Mouse (Mus musculus): ENCODE measurements around the gene Sobp. TPM values are rescaled to one million over a fixed set of nuclear protein-coding genes. Genes with fewer than 3 reads are reported as not detected.
A peak's percentile ranks its signal among the peaks of the same experiment; 100 is the strongest.

The Sobp gene
- not detected for polyA plus RNA-seq (2017; shearing (Covaris generic))

DNA sequence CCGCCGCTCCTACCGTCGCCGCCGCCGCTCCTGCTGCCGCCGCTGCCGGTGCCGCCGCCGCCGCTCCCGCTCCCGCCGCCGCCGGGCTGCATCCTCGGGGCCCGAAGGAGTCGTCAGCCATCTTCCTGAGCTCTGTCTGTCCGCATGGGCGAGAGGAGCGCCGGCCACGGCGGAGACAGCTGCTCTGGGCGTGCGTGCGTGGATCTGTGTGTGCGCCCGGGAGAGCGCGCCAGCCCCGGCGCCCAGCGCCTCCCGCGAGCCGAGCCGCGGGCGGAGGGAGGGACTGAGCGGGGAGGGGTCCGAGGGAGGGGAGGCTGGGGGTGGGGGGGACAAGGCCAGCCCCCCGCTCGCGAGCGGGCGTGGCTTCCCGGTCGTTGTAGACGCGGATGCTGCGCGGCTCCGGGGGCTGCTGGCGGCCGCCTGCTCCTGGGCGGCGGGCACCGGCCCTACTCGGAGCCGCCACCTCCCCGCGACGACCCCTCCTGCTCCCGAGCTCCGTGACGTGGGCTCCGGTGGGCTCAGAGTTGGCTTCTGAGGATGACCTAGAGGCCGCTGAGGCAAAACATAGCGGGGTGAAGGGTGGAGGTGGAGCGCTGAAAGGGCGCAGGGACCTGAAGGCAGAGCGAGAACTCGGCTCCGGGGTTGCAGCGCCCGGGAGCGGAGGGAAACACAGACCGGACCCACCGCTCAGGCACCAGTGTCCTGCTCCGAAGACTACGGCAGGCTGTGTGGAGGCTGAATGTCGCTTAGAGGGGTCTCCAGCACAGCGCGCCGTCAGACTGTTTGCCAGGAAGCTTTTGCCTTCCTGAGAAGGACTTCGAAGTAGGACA, at the start of gene Sobp, which contains the start of gene 9030612E09Rik:
Gene Sobp, minus strand, starts transcription at position 205 of the 830 bp plus-strand sequence.
Gene 9030612E09Rik, plus strand, starts transcription at position 379 of the 830 bp plus-strand sequence.
- ATAC-seq: no peak

DNA sequence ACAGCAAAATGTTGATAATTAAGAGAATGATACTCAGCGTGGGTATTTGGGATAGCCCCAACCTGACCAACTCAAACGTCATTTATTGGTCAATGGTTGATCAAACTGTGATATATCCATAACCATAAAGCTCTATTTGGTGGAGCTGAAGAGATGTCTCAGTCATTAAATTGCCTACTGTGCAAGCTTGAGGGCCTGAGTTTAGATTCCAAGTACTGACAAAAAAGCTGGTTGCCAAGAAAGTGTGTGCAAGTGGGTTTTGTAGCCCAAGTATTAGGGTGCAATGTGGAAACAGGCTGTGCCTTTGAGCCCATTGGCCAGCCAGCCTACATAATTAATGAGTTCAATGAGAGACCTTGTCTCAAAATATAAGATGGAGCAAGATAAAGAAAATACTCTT, 49.1 kb upstream of the Sobp start:
- ATAC-seq: no peak

- peak; percentile 34 for ATAC-seq
Measured at GRCm38 (mm10) chr10:43221659-43222058, 47.3 kb upstream of the Sobp start.

DNA sequence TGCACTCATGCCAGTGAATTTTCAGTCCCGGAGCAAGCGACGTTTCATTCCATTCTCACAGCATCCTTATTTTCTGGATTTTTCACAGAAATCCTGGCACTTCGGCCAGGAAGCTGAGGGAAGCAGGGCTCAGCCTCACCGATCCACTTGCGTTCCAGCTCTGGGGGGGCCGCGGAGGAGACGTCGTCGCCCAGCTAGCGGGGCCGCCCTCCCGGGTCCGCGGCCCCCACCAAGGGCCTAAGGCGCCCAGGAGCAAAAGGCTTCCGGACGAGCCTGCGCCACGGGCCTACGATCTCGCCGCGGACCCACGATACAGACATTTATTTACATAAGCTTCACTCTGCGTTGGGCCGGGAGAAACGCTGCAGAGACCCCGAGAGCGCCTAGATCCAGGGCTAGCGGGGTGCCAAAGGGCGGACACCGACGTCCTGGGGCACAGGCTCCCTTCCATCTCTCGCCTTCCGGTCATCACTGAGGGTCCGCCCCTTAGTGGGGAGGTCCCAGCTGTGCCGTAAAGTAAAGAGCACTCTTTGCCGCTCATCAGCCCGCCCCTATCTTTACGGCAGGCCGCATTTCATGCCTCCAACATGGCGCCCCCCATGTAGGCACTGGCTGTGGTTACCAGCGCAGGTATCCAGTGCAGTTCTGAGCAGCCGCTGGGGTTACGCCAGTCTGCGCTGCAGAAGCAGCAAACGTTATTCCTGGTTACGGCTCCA, 46.7 kb upstream of the Sobp start, which contains the start of gene Pdss2:
Gene Pdss2, plus strand, starts transcription at position 577 of the 716 bp plus-strand sequence.
- peak; percentile 94 for ATAC-seq

DNA sequence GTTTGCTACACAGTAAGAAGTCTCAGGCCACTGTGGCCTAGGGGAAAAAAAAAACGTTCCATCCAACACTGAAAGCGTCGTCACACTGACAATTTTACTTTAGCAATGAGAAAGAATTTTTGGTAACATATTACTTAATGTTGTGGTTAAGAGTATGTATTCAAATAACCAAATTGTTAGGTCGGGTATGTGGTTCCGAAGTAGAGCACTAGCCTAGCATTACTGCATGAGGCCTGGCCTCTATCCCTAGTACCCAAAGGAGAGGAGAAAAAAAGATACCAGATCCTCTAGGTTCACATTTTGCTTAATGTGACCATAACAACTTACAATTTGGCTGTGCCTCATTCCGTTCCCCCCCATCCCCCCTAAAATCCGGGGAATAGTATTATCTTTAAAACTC, 46.1 kb upstream of the Sobp start:
- no peak for ATAC-seq

- no peak for ATAC-seq
Measured at GRCm38 (mm10) chr10:43217361-43217900, 43.1 kb upstream of the Sobp start.

DNA sequence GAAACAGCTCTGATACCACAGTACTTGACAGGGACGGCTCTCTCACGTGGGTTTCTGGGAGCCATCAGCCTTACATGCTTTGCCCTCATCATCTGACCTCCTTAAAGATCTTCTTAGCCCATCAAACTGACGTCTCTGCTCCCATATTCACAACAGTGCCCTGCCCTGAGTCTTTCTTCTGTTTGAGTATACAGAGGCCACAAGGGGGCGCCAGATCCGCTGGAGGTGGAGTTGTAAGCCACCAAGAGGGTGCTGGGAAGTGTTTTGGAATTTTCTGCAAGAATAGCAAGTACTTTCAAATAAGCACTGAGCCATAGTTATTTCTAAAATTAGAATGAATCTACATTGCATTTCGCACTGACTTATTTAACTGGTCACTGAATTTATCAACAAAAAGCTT, 37.5 kb upstream of the Sobp start:
- no peak for ATAC-seq

DNA sequence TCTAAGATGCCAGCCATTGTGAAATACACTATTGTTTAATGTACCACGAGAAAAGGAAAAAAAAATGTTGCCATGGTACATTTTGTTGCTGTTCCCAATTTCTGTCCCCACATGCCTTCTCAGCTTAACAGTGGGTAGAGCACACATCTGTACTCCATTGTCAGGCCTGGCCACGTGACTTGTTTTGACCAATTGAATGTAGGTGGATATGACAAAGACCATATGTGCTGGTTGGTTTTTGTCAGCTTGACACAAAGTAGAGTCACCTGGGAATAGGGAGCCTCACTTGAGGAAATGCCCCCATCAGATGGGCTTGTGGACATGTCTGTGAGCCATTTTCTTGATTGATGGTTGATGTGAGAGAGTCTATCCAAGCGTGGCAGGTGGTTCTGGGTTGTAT, 29.5 kb upstream of the Sobp start:
- no peak for ATAC-seq

DNA sequence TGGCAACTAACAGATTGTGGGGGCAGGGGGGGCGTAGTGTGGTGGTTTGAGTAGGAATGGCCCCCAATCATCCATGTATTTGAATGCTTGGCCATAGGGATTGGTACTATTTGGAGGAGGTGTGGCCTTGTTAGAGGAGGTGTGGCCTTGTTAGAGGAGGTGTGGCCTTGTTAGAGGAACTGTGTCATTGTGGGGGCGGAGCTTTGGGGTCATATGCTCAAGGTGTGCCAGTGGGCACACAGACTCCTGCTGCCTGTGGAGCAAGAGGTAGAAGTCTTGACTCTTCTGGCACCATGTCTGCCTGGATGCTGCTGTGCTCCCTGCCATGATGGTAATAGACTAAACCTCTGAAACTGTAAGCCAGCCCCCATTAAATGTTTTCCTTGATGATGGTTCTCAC, 25.9 kb upstream of the Sobp start:
- no peak for ATAC-seq

DNA sequence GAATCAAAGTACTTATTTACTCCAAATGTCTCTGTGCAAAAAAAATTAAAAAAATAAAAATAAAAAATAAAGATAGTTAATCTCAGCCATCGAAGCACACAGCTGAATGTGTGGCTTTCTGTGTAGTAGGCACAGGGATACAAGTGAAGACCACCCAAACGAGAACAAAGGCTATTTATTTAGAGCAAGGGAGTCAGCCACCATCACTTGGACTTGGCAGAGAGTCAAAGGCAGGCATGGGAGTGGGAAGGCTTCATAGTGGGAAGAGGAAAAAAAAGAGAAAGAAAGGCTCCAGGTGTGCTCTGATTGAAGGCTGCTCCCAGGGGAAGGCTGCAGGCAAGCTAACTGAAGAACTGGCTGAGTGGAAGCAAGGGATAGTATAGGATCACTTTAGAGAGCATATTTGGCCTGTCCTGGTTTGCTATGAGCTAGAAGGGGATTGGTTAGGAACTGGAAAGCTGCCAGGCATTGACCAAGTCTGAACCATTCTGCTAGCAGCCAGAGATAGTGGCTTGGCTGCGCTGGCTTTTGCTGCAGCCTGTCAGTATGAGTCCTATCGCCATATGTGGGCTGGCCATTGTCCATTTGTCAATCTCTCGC, 6.1 kb upstream of the Sobp start:
- ATAC-seq: no peak

DNA sequence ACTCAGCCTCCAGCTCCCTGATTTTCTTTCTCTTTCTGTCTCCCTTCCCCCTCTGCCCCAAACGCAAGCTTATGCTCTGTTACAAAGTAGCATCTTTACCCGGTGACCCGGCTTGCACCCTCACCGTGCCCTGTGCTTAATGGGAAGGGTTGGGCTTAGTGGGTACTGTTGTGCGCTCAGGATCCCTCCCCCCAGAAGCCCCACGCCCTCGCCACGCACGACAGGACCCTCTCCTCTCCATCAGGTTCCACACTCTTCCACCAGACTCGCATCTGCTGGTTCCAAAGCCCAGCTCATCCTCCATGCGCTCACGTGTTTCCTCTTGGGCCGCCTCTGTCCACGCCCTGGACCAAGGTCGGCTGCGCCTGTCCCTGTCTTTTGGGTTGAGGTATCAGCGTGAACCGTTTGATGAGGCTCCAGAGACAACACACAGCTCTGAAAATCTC, 849 bp upstream of the Sobp start:
- ATAC-seq: no peak

- ATAC-seq: no peak
Measured at GRCm38 (mm10) chr10:43173828-43174325, 453 bp downstream of the Sobp start.

- no peak for ATAC-seq
Measured at GRCm38 (mm10) chr10:43173141-43173827, 1.0 kb downstream of the Sobp start.

DNA sequence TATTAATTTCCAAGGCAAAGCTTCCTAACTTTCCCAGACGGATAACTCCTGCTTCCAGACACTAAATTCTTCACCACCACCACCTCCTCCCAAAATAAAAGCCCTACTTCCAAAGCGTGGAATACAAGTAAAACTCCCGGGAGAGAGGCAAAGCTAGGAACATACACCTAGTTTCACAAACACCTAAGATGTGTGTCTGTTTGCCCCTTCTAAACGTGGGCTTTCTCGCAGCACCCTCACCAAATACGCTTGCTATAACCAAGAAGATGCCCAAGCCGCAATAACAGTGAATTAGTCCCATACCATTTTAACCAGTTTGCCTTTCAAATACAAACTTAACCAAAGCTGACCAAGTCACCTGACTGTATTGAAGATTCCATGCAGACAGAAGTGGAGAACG, 1.8 kb downstream of the Sobp start:
- no peak for ATAC-seq

- ATAC-seq: no peak
Measured at GRCm38 (mm10) chr10:43172066-43172465, 2.3 kb downstream of the Sobp start.

- no peak for ATAC-seq
Measured at GRCm38 (mm10) chr10:43171106-43171505, 3.2 kb downstream of the Sobp start.

DNA sequence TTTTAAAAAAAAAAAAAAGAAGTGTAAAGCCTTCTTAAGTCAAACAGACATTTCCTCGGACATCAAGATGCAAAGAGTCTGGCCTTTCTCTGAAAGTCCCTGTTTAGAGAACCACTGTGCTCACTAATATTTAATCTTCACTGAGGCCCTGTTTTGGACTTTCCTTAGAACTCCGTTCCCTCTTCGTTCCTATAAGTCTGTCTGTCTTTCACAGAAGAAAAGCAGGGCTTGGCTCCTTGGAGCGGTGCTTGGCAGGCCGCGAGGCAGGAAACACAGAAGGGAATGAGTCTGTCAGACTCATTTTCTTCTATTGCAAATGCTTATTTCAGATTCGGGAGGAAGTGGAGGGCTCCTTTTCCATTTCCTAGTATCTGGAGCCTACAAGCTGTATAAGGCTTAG, 5.5 kb downstream of the Sobp start:
- no peak for ATAC-seq

DNA sequence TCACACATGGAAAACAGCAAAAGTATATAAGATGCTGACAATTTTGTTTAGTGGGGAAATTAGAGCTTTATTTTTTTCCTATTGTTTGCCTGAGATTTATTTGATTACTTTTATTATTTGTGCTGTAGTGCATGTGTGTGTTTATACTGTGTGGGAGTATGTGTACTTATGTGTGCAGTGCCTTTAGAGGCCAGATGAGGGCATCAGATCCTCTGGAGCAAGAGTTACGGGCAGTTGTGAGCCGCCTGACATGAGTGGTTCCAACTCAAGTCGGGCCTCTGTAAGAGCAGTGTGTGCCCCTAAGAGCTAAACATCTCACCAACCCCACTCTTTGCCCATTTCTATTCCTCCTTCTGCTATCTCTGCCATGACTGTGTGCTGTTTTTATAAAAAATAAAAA, 7.5 kb downstream of the Sobp start:
- ATAC-seq: no peak

DNA sequence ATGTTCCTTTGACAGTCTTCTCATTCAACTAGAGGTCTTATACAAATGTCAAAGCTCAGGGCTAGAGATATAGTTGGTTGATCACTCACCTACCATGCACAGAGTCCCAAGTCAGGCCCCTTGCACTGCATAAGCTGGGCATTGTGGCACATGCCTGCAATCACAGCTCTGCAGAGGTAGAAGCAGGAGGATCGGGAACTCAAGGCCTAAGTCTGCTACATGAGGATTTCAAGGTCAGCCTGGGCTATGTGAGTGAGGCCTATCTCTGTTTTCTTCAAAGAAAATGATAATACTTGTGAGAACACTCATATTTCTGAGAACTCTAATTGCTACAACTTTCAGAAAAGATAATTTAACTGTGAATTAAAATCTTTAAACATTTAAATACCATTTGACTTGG, 8.2 kb downstream of the Sobp start:
- ATAC-seq: no peak

DNA sequence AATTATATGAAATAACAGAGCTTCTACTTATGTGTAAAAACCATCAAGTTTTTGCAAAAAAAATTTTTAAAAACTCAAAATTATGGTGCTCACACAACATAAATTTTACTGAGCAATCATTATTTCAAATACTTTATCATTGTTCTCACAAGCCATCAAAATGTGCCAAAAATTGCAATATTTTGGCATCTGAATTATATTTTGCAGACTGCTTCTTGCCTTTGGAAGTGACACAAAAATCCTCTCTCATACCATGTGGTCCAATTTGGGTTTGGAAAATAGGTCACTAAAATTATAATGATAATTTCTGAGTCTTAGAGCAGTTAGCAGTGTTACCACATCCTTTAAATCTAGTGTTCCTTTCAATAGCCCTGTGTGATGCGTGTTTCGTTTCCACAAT, 9.9 kb downstream of the Sobp start:
- ATAC-seq: no peak

- no peak for ATAC-seq
Measured at GRCm38 (mm10) chr10:43162318-43162717, 12.0 kb downstream of the Sobp start.

GRCm38 (mm10) chr10:43159333-43159732, 15.0 kb downstream of the Sobp start:
- ATAC-seq: no peak
